Mouse (Mus musculus) adrenal gland, postnatal 36 days (tissue): Measurements from ENCODE around the gene Ptafr. TPM values are rescaled to one million over a fixed set of nuclear protein-coding genes. Genes with fewer than 3 reads are reported as not detected.
"Not testable (repeated sequence)": the region's sequence is repeated elsewhere in the genome, so short reads cannot be mapped to it uniquely, and the experiment has no call there.

Experiments used
- DNase-seq, 2 experiments: peaks; one replicate each; pipeline ENCODE4 v3.0.0; 2021; ENCODE audit warnings: mixed read lengths in 1 of 2
- total RNA-seq, 2 experiments: library from RNA; stranded (reverse); gene quantifications; 2 replicates each; pipeline ENCODE4 v1.2.3; 2021

The Ptafr gene
- total RNA-seq, 2 experiments from 2014 or later: 1.6 to 2.1 TPM

DNA sequence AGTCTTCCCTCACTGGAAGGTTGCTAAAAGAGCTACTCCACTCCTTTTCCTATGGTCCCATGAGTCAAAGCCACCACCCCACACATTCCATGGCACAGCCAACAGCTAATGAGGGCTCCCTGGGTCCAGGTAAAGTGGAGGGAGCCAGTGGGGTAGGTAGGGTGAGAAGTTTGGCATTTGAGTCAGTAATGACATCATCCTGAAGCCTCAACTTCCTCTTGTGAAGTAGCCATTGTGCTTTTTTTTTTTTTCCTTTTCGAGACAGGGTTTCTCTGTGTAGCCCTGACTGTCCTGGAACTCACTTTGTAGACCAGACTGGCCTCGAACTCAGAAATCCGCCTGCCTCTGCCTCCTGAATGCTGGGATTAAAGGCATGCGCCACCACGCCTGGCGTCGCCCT, 8.3 kb upstream of the Ptafr start:
- not testable (repeated sequence) for DNase-seq

DNA sequence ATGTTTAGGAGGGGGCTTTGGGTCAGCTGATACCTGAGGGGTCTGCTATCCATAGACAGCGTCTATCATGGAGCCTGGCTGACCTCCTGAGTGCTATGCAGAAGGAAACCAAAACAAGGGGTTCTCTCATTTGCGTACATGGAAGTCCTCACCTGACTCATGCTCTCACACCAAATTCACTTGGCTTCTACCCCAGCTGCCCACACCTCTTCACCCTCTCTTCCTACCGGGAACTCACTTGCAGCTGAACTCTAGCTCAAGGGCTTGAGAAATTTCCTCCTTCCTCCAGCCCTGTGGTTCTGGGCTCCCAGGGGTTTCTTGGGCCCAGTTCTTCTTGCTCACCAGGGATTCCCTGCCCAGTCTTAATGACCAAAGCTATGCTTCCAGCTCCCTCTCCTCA, 606 bp upstream of the Ptafr start:
- no peak for DNase-seq

DNA sequence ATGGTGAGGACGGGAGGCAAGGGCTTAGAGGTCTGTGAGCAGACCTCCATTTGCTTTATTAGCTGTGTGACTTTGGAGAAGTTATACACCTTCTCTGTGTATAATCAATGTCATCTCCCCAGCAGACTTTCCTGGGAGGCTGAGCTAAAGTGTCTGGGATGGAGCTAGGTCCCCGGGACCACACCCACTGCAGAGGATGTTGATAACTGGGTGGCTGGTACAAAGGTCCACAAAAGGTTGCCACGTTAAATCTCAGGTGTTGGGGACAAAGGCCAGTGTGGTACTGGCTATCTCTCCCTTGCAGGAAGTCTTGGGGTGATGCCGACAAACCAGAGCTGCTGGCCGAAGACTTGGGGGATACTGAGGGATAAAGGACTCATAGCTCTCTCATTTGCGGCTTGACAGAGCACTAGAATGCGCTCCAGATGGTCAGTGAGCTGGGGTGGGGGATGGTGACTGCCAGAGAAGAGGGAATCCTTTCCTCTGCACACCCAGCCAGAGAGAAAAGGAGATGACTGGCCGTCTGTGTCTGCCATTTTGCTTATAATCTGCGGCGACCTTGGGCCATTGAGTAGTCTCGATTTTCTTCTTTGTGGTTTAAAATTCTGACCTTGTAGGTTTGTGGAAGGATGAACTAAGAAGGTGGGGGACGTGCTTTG, 1.4 kb downstream of the Ptafr start:
- DNase-seq: no peak

DNA sequence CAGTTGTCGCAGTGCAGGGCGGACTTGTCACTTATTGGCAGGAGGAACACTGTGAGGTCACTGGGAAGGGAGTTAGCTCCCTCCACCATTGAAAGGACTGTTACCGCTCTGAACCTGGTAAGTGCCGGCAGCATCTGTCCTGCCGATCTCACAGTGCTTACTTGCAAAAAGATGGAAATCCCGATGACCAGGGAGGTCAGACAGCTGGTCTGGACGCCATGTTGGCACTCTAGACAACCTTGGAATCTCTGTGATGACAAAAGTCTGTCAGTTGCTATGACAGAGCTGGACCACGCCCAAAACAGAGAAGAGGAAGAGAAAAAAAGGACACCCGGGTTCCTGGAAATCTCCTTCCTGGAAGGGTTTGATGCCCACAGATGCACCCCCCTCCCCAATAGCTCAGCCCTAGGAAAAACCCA, 3.5 kb downstream of the Ptafr start:
- peak; percentile 40 to 50 for DNase-seq

DNA sequence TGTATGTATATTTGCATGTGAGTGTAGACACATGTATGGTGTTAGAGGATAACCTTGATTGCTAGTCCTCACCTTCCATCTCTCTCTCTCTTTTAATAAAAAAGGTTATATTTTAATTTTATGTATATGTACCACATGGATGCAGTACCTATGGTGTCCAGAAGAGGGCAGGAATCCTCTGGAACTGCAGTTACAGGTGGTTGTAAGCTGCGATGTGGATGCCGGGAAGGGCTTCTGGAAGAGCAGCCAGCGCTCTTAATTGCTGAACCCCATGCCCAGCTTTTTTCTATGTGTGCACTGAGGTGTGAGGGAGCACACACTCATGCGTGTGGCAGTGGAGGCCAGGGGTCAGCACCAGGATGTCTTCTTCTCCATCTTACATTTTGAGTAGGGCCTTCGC, 5.2 kb downstream of the Ptafr start:
- DNase-seq: no peak

DNA sequence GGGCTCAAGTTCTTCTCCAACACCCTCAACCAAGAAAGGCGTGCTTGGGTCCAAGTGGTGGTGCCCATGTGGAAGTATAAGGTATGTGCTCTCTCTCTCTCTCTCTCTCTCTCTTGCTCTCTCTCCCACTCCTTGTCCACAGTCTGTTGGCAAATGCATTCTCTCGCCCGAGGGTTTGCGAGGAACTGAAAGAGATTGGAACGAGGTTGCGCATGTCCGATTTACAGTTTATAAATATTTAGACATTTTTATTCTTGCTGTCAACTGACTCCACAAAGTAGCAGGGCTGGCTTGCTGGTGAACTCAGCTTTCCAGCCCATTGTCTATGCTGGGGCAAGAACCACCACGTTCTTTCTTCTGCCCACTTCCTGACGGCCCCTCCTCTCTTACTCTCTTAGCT, 7.3 kb downstream of the Ptafr start:
- no peak for DNase-seq

DNA sequence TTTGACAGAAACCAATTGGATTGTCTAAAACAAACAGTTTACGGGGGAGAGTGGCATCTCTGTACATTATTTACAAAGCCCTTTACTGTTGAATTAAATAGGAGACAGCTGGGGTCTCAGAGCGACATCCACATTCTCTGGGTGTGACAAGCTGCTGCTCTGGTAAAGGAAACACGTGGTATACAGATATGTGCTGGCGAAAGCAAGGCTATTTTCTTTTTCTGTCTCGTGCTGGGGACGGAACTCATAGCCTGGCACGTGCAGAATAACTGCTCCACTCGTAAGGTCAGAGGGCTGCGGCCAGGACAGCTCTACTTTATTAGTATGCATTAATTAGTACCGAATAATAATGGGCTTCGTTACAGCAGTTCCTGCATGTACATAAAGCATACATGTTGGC, 9.5 kb downstream of the Ptafr start:
- no peak for DNase-seq

DNA sequence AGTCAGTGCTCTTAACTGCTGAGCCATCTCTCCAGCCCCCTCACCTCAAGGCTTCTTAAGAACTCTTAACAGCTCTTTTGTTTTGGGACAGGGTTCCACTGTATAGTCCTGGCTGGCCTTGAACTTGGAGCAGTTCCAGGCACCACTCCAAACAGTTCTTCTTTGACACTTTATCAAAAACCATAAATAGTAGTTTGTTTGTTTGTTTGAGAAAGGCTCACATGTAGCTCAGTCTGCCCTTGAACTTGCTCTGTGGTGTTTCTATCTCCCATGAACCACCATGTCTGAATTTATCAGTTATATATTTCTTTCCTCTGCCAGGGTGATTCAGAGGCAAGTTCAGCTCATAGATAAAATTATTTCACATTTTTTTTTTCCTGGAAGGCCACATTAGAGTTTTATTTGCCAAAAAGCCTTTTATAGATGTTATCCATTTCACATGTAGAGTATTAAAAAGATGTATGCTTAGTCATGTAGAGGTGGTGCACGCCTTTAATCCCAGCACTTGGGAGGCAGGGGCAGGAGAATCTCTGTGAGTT, 11.0 kb downstream of the Ptafr start:
- DNase-seq: no peak

DNA sequence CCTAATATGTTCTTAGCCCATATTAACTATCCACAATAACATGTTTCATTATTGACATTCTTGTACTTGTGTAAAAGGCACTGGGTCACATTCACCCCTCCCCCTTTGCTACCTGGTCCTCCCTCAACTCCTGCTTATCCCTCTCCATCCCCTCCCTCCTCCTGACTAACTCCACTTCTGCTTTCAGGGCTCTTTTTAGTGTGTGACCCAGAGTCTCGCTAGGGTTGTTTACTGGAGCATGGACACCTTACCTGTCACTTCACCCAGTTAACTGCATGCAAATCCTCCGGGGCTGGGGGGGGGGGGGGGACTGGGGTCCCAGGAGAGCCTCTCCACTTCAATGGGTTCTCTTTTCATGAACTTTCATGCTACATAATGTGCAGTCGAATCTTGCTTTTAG, 19.9 kb downstream of the Ptafr start:
- no peak for DNase-seq

DNA sequence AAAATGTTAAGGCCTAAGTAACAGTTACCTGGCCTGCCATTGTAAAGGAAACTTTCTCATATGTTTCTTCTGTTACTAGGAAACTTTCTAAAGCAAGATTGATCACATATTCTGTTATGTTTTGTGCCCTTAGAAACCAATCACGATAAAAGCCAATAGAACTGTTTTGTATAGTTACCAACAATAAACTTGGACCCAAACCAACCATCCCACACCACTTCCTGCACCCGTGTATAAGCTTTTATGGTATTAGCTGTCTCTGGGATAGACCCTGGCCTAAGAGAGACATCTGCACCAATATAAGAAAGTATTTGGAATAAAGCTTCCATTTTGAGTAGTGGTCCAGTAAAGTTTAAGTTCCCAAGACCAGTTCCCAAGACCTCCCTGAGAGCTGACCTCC, 21.1 kb downstream of the Ptafr start:
- DNase-seq: no peak

DNA sequence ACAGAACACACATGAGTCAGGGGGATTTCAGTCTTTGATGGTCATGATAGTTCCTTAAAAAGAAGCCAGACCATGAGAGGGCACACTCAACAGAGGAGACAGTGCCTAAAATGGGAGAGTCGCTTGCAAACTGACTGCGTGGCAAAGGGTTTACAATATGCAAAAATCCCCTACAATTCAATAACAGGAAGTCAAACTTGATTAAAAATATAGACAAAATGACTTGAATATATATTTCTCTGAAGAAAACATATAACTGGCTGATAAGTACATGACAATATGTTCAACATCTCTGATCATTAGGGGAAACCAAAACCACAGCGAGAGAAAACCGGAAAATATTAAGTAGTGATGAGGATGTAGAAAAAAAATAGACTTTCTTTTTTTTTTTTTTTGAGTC, 22.4 kb downstream of the Ptafr start:
- DNase-seq: no peak

DNA sequence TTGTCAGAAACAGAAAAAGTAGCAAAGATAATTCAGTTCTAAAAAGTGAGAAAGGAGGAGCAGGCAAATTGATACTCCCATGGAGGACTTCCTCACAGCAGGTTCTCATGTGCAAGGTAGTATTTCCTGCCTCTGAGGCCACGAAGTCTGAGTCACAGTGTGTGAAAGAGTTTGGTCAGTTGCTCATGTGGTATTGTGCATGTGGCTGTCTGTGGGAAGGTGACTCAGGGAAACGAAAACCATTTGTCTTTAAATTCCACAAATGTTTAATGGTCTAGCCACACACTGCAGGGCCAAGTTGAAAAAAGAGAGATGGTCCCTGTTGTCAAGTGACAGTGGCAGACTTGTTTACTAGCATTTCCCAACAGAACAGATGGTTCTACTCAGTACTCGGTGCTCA, 24.6 kb downstream of the Ptafr start:
- DNase-seq: no peak

DNA sequence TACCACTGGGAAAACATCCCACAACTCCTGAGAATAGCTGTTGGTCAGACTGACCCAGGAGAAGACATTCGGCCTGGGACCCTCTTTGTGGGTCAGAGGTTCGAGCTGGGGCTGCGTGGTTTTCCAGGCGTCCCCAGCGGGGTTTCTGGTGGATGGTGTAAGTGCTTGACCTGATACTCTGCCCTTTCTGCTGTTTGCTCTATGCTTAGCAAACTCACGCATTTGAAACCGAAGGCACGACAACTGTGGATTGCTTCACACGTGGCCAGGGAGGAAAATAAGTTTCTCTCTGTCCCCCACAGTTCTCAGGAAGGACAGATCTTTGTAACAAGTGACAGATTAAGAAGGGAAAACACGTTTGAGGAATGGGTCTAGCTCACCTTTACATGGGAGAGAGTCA, 26.8 kb downstream of the Ptafr start:
- DNase-seq: no peak

DNA sequence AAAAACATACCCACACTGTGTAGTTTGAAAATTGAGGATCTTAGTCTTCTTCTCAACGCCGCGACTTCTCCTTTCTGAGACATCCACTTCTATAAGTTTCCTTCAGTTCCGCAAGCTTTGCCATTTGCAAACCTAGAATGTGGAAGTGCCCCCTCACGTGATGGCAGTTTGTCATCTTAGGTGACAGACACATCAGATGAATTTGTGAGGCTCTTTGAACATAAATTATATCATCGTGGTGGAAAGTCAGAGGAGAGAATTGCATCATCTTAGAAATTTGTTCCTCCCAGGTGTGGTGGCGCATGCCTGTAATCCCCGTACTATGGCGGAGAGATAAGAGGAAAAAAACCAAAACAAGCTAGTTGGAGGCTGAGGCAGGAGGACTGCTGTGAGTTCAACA, 29.1 kb downstream of the Ptafr start:
- DNase-seq: no peak

DNA sequence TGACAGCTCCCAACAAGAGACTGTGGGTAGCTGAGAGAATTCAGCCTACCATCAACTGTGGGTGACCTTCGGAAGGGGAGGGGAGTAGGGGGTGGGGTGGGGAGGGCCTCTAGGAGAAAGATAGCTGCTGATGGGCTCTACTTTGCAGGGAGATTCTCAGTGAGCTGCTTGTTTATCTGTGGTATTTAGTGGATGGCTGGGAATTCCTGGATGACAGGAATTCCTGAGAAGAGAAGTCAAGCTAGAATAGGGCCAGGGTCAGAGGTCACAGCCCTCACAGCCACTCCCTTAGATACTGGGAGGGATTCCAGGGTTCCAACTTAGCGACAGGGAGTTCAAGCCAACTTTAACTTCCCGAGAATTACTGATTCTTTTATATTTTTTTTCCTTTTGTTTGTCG, 30.3 kb downstream of the Ptafr start:
- no peak for DNase-seq

DNA sequence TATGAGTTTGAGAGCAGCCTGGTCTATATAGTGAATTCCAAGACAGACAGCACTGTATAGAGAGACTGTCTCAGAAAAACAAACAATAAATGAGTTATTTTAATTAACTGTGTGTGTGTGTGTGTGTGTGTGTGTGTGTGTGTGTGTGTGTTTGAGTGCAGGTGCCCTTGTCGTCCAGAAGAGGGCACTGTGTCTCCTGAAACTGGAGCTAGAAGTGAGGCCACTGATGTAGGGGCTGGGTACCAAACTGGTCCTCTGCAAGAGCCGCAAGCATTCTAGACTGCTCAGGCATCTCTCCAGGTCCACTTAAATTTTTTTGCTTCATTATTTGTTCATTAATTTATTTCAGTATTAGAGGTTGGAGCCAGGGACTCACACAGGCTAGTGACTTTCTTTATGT, 35.0 kb downstream of the Ptafr start:
- DNase-seq: no peak

DNA sequence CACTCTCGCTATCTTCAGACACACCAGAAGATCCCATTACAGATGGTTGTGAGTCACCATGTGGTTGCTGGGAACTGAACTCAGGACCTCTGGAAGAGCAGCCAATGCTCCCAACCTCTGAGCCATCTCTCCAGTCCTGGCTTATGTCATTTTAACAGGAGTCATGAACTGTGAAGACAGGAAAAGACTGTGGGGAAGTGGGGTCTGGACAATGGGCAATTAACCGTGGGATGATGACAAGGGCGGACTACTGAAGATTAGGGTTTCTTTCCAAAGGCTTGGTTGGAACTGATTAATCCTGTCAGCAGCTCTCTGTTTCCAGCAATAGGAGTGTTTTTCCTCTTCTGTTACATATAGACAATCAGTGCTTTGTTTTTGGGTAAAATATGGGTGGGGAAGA, 35.9 kb downstream of the Ptafr start:
- no peak for DNase-seq

DNA sequence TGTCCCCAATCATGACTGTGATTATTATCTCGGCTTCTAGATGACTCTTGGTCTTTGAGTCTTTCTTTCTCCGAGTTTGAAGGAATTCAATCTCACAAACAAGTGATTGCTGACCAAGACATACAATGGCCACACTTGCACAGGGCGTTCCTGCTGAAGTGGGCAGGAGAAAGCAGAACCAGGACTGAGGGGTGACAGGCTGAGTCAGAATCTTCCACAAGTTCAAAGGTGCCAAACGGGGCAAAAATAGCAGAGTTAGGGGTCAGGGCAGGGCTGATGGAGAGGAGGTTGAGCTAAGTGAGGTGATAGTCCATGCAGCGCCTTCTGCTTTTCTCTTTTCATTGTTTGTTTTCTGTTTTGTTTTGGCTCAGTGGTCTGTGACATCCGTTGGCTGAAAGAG, 36.6 kb downstream of the Ptafr start:
- DNase-seq: no peak

DNA sequence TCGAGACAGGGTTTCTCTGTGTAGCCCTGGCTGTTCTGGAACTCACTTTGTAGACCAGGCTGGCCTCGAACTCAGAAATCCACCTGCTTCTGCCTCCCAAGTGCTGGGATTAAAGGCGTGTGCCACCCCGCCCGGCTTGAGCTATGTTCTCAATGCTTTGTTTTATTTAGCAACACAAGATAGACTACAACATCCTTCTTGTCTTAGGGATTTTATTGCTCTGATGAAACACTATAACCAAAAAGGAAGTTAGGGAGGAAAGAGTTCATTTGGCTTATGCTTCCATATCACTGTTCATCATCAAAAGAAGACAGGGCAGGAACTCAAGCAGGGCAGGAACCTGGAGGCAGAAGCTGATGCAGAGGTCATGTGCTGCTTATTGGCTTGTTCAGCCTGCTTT, 37.4 kb downstream of the Ptafr start:
- not testable (repeated sequence) for DNase-seq

DNA sequence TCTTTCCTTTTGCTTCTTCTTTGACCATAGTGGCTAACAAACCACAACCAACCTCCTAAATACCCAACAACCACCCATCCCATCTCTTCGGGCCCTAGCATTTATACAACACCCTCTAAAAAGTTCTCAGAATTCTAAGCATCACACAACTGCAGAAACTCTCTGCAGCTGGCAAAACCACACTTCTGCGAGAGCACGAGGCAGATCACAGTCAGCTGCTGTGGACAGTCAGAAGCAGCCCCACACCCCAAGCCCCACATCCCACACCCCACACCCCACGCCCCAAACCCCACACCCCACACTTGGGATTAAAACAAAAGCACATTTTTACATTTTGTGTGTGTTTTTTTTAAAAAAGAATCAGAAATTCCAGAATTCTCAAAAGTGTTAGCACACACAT, 39.6 kb downstream of the Ptafr start:
- no peak for DNase-seq

DNA sequence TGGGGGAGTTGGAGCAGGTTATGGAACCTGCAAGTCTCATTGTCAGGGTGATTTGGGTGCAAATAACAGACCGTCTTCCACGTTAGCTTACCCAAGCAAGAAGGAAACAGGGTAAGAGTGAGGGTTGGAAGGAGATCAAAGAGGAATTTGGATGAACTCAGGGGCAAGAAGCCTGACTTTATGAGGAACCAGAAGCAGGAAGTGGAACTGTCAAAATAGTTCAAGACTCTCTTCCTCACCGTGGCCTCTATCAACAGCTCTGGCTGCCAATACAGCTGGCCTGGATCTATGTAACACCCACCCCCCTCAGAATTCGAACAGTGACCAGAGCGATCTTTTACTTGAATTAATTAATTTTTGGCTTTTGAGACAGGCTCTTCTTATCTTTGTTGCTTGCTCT, 41.9 kb downstream of the Ptafr start:
- DNase-seq: no peak

DNA sequence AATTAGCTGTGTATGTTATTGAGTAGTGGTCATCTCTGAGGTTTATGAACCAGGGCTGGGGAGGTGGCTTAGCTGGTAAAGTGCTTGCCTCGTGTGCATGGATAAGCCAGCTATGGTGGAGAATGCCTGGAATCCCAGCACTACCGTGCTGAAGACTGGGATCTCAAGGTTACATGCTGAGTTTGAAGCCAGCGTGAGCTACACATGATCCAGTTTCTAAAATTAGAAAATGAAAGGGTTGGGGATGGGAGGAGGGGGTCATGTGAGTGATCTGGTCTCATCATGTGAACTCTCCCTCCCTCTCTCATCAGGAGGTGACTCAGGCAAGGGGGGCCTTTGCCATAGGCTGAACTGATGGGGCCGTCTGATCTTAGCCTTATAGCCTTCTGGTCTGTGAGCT, 44.3 kb downstream of the Ptafr start:
- peak in 1 of 2 experiments; percentile 18 for DNase-seq

DNA sequence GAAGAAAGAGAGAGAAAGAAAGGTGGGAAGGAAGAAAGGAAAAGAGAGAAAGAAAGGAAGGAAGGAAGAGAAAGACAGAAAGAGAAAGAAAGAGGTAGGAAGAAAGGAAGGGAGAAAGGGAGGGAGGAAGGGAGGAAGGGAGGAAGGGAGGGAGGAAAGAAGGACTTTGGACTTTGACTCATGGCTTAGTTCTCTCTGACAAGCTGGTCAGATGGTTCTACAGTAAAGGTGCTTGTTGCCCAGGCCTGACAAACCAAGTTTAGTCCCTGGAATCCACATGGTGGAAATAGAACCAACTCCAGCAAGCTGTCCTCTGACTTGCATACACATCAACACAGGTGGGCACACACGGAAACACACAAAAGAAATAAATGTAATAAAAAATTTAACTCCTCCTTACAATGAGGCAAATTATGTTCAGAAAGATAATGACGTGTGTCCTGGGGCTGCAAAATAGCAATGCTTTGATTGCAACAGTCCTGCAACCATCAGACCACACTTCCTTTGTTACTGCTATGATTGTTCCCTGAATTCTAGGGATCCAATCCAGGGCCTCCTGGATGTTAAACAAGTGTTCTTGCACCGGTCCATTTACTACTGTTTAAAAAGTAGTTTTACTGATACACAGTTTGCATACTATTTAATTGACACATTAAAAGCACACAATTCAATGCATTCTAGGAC, 46.6 kb downstream of the Ptafr start:
- DNase-seq: no peak

DNA sequence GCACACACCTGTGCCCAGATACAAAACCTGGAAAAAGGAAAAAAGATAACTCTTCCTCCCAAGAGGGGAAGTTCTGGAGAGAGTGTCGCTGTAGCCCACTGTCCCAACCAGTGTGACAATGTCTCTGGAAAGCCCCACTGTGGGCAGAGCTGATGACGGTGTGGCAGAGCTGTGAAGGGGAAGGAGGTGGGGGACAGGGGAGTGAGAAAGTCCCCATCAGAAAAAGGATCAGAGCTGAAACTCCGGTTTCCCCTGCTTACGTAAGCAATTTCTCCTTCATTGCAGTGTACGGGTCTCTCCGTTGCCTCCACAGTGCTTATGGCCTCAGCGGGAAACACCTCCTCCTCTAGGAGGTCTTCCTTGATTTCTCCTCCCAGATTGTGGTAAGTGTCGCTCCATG, 47.5 kb downstream of the Ptafr start:
- no peak for DNase-seq
